Mouse (Mus musculus) mesoderm, embryonic 11.5 days (tissue): ENCODE data around the gene Pigs.

Source experiments
- DNase-seq: peaks from one replicate; pipeline ENCODE4 v3.0.0-alpha.2; 2012; ENCODE audit warnings: low read depth, low spot score

Pigs gene

GRCm38 (mm10) chr11:78327634-78328511 is at the start of gene Pigs:
Pigs (plus strand) TSS chr11:78328415.
- DNase-seq, result peak; percentile 96

GRCm38 (mm10) chr11:78278853-78279252 is 49.4 kb upstream of the Pigs start:
- DNase-seq, result no peak

GRCm38 (mm10) chr11:78279586-78279985 is 48.6 kb upstream of the Pigs start:
- no peak for DNase-seq

GRCm38 (mm10) chr11:78289146-78289763 is 39.0 kb upstream of the Pigs start:
- DNase-seq, result no peak

GRCm38 (mm10) chr11:78290654-78291053 is 37.6 kb upstream of the Pigs start, which contains the start of gene BC030499:
BC030499 (plus strand) TSS chr11:78290841.
- no peak for DNase-seq

GRCm38 (mm10) chr11:78294585-78294984 is 33.6 kb upstream of the Pigs start:
- DNase-seq, result no peak

GRCm38 (mm10) chr11:78300917-78301316 is 27.3 kb upstream of the Pigs start:
- no peak for DNase-seq

- peak; percentile 91 for DNase-seq
Observed at GRCm38 (mm10) chr11:78301357-78302084, 26.7 kb upstream of the Pigs start, which contains the start of gene Spag5. Spag5 (plus strand) TSS chr11:78301529.

GRCm38 (mm10) chr11:78305272-78305671 is 22.9 kb upstream of the Pigs start:
- no peak for DNase-seq

- no peak for DNase-seq
Observed at GRCm38 (mm10) chr11:78310861-78311511, 17.2 kb upstream of the Pigs start.

- no peak for DNase-seq
Observed at GRCm38 (mm10) chr11:78313662-78314061, 14.6 kb upstream of the Pigs start.

- no peak for DNase-seq
Observed at GRCm38 (mm10) chr11:78318411-78318810, 9.8 kb upstream of the Pigs start.

GRCm38 (mm10) chr11:78322076-78322831 is 6.0 kb upstream of the Pigs start:
- DNase-seq, result no peak

- peak; percentile 71 for DNase-seq
Observed at GRCm38 (mm10) chr11:78322860-78323259, 5.4 kb upstream of the Pigs start, which contains the start of gene Aldoc. Aldoc (plus strand) TSS chr11:78322968.

GRCm38 (mm10) chr11:78324000-78324785 is 4.0 kb upstream of the Pigs start:
- DNase-seq, result no peak

- no peak for DNase-seq
Observed at GRCm38 (mm10) chr11:78324965-78325364, 3.2 kb upstream of the Pigs start.

GRCm38 (mm10) chr11:78327215-78327614 is 1.0 kb upstream of the Pigs start:
- no peak for DNase-seq

- DNase-seq, result no peak
Observed at GRCm38 (mm10) chr11:78328512-78329056, 369 bp downstream of the Pigs start.

- DNase-seq, result no peak
Observed at GRCm38 (mm10) chr11:78332676-78333075, 4.5 kb downstream of the Pigs start.

- no peak for DNase-seq
Observed at GRCm38 (mm10) chr11:78333992-78334391, 5.8 kb downstream of the Pigs start.
